Mouse (Mus musculus): ENCODE measurements around the gene Traf3ip3. TPM values are rescaled to one million over a fixed set of nuclear protein-coding genes. Genes with fewer than 3 reads are reported as not detected.

Gene Traf3ip3
- not detected for polyA plus RNA-seq (2015; fragmentation: Illumina TruSeq; extraction: RNeasy Lipid Tissue Mini Kit (QIAGEN cat#74804); ENCODE audit: insufficient read depth, low read depth, low replicate concordance)

DNA sequence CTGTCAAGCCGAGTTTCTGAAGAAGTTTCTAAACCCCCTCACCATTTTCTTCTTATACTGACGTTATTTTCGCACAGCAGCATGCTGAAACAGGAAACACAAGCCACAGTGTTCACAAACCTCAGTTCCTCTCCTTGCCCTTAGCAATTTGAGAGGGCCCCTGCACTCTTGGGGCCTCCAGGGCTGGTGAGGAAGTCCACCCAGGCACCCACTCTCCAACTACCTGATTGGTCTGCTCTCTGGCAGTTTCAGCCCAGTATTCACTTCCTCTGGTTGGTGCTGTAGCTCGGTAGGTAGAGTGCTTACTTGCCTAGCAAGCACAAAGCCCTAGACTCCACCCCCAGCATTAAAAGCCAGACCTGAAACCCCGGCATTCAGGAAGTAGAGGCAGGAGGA is at the start of gene Traf3ip3:
Traf3ip3 (minus strand) TSS at position 321 of the 396 bp plus-strand sequence.

DNA sequence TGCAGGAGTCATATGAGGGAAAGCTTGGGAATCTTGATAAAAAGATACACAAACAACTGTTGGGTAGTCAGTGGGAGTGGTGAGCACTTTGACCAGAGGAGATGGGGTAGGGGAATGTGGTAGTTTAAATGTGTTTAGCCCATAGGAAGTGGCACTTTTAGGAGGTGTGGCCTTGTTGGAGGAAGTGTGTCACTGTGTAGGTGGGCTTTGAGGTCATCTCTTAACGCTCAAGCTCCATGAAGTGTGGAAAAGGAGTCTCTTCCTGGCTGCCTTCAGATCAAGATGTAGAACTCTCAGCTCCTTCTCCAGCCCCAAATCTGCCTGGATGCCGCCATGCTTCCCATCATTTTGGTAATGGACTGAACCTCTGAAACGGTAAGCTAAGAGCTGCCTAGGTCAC is 6.0 kb upstream of the Traf3ip3 start, which contains the start of gene Lamb3:
Lamb3 (plus strand) TSS at position 197 of the 400 bp plus-strand sequence.

DNA sequence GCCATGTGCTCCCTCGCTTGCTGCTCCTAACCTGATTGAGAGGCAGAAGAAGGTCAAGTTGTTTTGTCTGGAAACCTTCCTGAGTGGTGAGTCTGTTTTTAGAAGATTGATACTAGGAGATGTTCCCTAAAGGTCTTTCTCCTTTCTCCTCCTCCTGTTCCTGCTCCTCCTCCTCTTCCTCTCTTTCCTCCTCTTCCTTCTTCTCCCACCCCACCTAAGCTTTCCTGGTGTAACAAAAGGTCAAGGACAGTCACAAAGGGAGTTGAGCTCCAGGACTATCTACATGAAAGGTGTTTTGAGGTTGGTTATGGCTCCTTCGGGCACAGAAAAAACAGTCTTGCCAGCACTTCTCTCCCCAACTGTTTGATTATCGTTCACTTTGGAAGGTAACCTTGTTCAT is 33.8 kb downstream of the Traf3ip3 start, which contains the start of gene A130010J15Rik:
A130010J15Rik (plus strand) TSS at position 301 of the 400 bp plus-strand sequence.

DNA sequence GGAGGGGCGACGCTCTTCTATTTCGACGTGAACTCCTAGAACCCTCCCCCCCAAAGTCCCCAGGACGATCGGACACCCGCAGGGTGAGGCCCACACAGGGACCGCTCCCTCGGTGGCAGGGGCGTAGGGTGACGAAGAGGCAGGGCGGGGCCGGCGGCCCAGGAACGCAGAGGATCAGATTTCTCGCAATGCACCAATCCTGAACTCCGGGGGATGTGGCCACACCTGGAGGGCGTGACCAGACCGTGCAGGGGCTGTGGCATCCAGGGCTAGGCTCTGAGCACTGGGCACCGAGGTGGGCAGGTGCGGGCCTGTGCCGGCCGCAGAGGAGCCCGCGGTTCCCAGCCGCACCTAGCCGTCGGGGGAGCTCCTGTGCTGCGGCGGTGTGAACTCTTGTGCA is 48.6 kb downstream of the Traf3ip3 start, which contains the start of gene Irf6:
Irf6 (plus strand) TSS at position 240 of the 400 bp plus-strand sequence.

DNA sequence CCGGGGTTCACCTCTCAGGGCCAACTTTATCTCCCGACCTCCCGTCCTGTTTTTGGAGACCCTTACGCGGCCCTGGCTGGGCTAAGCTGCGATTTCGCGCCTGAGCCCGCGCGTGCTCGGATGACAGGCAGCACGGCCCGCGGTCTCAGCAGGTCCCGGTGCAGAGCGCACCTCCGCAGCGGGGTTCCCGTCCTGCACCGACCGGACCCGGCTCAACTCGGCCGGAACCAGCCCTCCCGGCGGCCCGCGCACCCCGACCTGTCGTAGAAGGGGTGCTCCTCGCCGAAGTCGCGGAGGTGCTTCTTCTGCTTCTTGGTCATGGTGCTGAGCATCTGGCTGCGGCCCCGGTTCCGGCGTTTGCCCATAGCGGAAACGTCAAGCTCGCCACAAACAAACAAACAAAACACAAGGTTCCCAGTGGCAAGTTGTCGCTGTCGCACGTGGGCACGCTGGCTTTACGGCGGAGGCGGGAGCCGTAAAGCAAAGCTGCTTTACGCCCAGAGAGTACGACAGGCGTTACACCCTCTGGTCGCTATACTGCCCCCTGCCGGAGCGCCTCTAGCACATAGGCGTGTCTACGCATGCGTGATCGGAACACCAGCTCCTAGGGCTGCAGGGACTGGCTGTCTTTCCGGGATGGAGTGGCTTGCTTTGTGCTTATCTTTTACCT is 71.6 kb downstream of the Traf3ip3 start, which contains the start of gene Diexf:
Diexf (minus strand) TSS at position 487 of the 670 bp plus-strand sequence.

Other genes with a start within 250 kb of the Traf3ip3 start
- gene Syt14, start 165.9 kb downstream of the Traf3ip3 start, polyA plus RNA-seq (2015; fragmentation: Illumina TruSeq; extraction: RNeasy Lipid Tissue Mini Kit (QIAGEN cat#74804); ENCODE audit: insufficient read depth, low read depth, low replicate concordance) = 1.0 TPM
- gene Diexf, start 71.4 kb downstream of the Traf3ip3 start, polyA plus RNA-seq (2015; fragmentation: Illumina TruSeq; extraction: RNeasy Lipid Tissue Mini Kit (QIAGEN cat#74804); ENCODE audit: insufficient read depth, low read depth, low replicate concordance) = 3.3 TPM
- 8.8 TPM for gene Irf6, start 48.6 kb downstream of the Traf3ip3 start, polyA plus RNA-seq (2015; fragmentation: Illumina TruSeq; extraction: RNeasy Lipid Tissue Mini Kit (QIAGEN cat#74804); ENCODE audit: insufficient read depth, low read depth, low replicate concordance)
- 1.9 TPM for gene A130010J15Rik, start 33.7 kb downstream of the Traf3ip3 start, polyA plus RNA-seq (2015; fragmentation: Illumina TruSeq; extraction: RNeasy Lipid Tissue Mini Kit (QIAGEN cat#74804); ENCODE audit: insufficient read depth, low read depth, low replicate concordance)
- 1.4 TPM for gene Lamb3, start 6.0 kb upstream of the Traf3ip3 start, polyA plus RNA-seq (2015; fragmentation: Illumina TruSeq; extraction: RNeasy Lipid Tissue Mini Kit (QIAGEN cat#74804); ENCODE audit: insufficient read depth, low read depth, low replicate concordance)
- gene Hsd11b1, start 62.4 kb upstream of the Traf3ip3 start, polyA plus RNA-seq (2015; fragmentation: Illumina TruSeq; extraction: RNeasy Lipid Tissue Mini Kit (QIAGEN cat#74804); ENCODE audit: insufficient read depth, low read depth, low replicate concordance) = 13.6 TPM
- 16.8 TPM for gene G0s2, start 71.5 kb upstream of the Traf3ip3 start, polyA plus RNA-seq (2015; fragmentation: Illumina TruSeq; extraction: RNeasy Lipid Tissue Mini Kit (QIAGEN cat#74804); ENCODE audit: insufficient read depth, low read depth, low replicate concordance)
- gene Camk1g, start 168.6 kb upstream of the Traf3ip3 start, polyA plus RNA-seq (2015; fragmentation: Illumina TruSeq; extraction: RNeasy Lipid Tissue Mini Kit (QIAGEN cat#74804); ENCODE audit: insufficient read depth, low read depth, low replicate concordance) = 0.54 TPM

All from pancreas, adult 10 weeks (tissue).